Comparison of ENCODE assay signal across 16 mouse cellular contexts in the genomic region with DNA sequence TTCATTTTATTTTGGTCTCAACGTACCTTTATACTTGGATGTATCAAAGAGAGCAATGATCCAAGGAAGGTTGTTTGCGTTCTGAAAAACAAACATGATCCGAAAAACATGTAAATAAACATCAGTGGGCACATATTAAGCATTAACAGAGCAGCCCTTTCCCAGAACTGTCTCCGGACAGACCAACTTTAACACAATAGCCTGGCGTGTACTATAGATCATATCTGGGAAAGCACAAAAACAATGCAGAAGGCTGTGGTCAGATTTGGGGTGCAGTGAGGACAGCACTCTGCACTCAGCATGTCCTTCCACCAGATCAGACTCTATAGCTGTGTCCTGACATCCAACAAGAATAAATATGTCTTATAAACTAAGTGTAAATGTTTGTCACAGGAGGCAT. TPM values are rescaled to one million over a fixed set of nuclear protein-coding genes. Genes with fewer than 3 reads are reported as not detected.
DNase-seq lines count a peak whose midpoint lies in the region; ATAC-seq lines count a peak whose summit lies in the region.
"Had no signal": no experiment of that assay in that cellular context is flagged by ENCODE, and none has a peak within 500 bp of the region (broad histone marks: within the 10 kb centered on the region; RNA-seq: fewer than 3 reads in every experiment).

No protein-coding gene starts in this region.

- no peaks in the 10 kb centered on the region for H3K36me3 ChIP-seq in heart, embryonic 10.5 days
- H3K36me3 ChIP-seq: embryonic facial prominence, embryonic 10.5 days; forebrain, embryonic 15.5 days; hindbrain, embryonic 13.5 days had no signal

- H3K27ac ChIP-seq in heart, embryonic 10.5 days = peak overlapping the region; percentile 36; the same call in 1 of the 2 replicates
- H3K27ac ChIP-seq: forebrain, embryonic 15.5 days; hindbrain, embryonic 13.5 days; hindbrain, postnatal 0 days had no signal

- ATAC-seq in monocyte, adult 5-6 weeks (replicated peaks; ENCODE audit: insufficient number of reproducible peaks, low FRiP score, low TSS enrichment, poor library complexity, severe bottlenecking) = no peak
- ATAC-seq: forebrain, embryonic 15.5 days; hindbrain, postnatal 0 days had no signal

- H3K27me3 ChIP-seq in heart, embryonic 10.5 days (ENCODE audit: insufficient read depth, poor library complexity, severe bottlenecking) = no peaks in the 10 kb centered on the region
- H3K27me3 ChIP-seq: forebrain, embryonic 15.5 days; hindbrain, embryonic 13.5 days had no signal

- H3K9me3 ChIP-seq in heart, embryonic 10.5 days = no peaks in the 10 kb centered on the region
- H3K9me3 ChIP-seq: embryonic facial prominence, embryonic 10.5 days; forebrain, embryonic 15.5 days; hindbrain, embryonic 13.5 days had no signal

- no peak overlapping the region for H3K4me3 ChIP-seq in heart, embryonic 10.5 days
- H3K4me3 ChIP-seq: embryonic facial prominence, embryonic 10.5 days; forebrain, embryonic 15.5 days; hindbrain, embryonic 13.5 days had no signal

- DNase-seq in heart, embryonic 10.5 days (ENCODE audit: low spot score) = no peak
- no peak for DNase-seq in heart, adult 18-20 months
- DNase-seq in lung, adult 18-20 months = peak; percentile 9 to 36
- DNase-seq in lung, postnatal 4 days = no peak
- peak; percentile 57 for DNase-seq in lung, postnatal 25 days (ENCODE audit: low spot score)
- DNase-seq: adrenal gland, adult 8-10 months; adrenal gland, postnatal 36 days; cerebellum, adult 2 months; cerebellum, postnatal 10 days; gastrocnemius, postnatal 14 days had no signal

- H3K4me1 ChIP-seq in heart, embryonic 10.5 days = peaks cover 41% of the 10 kb centered on the region
- H3K4me1 ChIP-seq: forebrain, embryonic 15.5 days had no signal

- WGBS in heart, embryonic 10.5 days = 70% methylated on average over 5 of the region's 5 CpGs

RNA-seq across cellular contexts. Expression of gene Tspan18, which starts 12.7 kb away (rescaled TPM):
- 64.2 and 67.0 TPM in 2 replicates for polyA plus RNA-seq in heart, embryonic 10.5 days (2016; fragmentation: Nextera tagmentation; extraction: Ambion mirVana)
- 10 to 100 TPM; 11.7 to 13.3 TPM for total RNA-seq in heart, adult 18-20 months (2021)
- not detected in 3 replicates for total RNA-seq in monocyte, adult 5-6 weeks (2017)
- total RNA-seq: hematopoietic stem cell, adult 5-6 weeks had no signal

Comparison
In these comparisons a context has a peak if more than half of its experiments do, and no peak if none do; other contexts are left out.
1. DNase-seq: peak in lung, adult 18-20 months (2 of 2) and lung, postnatal 25 days (single experiment); none in heart, embryonic 10.5 days (single experiment), heart, adult 18-20 months (0 of 2) and lung, postnatal 4 days (0 of 2).
2. RNA of gene Tspan18, which starts 12.7 kb away (total RNA-seq): 11.7 to 13.3 TPM in heart, adult 18-20 months; not detected in monocyte, adult 5-6 weeks; every median in the first group is over 10 times any median in the second.